Mouse (Mus musculus) G1E (cell line): ENCODE data around the gene Acsm4.

Source experiments
- CTCF ChIP-seq: IDR thresholded peaks from 2 replicates; pipeline ENCODE4 v1.5.1; 2012; ENCODE audit warnings: low read depth, low read length, inconsistent platforms, mixed read lengths
- GATA1 ChIP-seq: IDR thresholded peaks from 2 replicates; pipeline ENCODE4 v1.6.1; 2012; ENCODE audit warnings: borderline replicate concordance, low read length, inconsistent platforms, mixed read lengths
- GATA2 ChIP-seq: IDR thresholded peaks from 2 replicates; pipeline ENCODE4 v1.6.1; 2012; ENCODE audit warnings: low read depth, low read length, inconsistent platforms, borderline replicate concordance
- POLR2AphosphoS5 ChIP-seq: IDR thresholded peaks from 2 replicates; pipeline ENCODE4 v1.6.1; 2012; ENCODE audit warnings: low read depth, low read length, inconsistent platforms; ENCODE audit not compliant: insufficient replicate concordance
- TAL1 ChIP-seq: conservative IDR thresholded peaks from 2 replicates; pipeline ENCODE4 v1.6.1; 2012; ENCODE audit warnings: low read depth, low read length, inconsistent platforms, mixed read lengths

GRCm38 (mm10) chr7:119689726-119690125 is at the start of gene Acsm4:
- TF ChIP-seq CTCF, result no peak
- no peak for TF ChIP-seq GATA1
- no peak for TF ChIP-seq POLR2AphosphoS5
- no peak for TF ChIP-seq TAL1
- no peak for TF ChIP-seq GATA2
